Mouse (Mus musculus) induced T-regulatory cell, adult 2 months (primary cell): ENCODE results near the gene Sdk2.

Experiments
- DNase-seq: peaks from one replicate; pipeline ENCODE4 v3.0.0-alpha.2; 2012; ENCODE audit warnings: low read depth

Gene Sdk2

GRCm38 (mm10) chr11:113930112-113930511 lies 136.7 kb downstream of the Sdk2 start:
- no peak for DNase-seq

GRCm38 (mm10) chr11:113928831-113929230 lies 138.0 kb downstream of the Sdk2 start:
- no peak for DNase-seq

- no peak for DNase-seq
Observed at GRCm38 (mm10) chr11:113928291-113928690, 138.6 kb downstream of the Sdk2 start.

- DNase-seq = no peak
Observed at GRCm38 (mm10) chr11:113927826-113928225, 139.0 kb downstream of the Sdk2 start.

- no peak for DNase-seq
Observed at GRCm38 (mm10) chr11:113927231-113927630, 139.6 kb downstream of the Sdk2 start.

GRCm38 (mm10) chr11:113923137-113923536 lies 143.7 kb downstream of the Sdk2 start:
- DNase-seq = no peak

GRCm38 (mm10) chr11:113903131-113903860 lies 163.6 kb downstream of the Sdk2 start:
- no peak for DNase-seq

GRCm38 (mm10) chr11:113901906-113902305 lies 164.9 kb downstream of the Sdk2 start:
- DNase-seq = no peak

- no peak for DNase-seq
Observed at GRCm38 (mm10) chr11:113898671-113899070, 168.2 kb downstream of the Sdk2 start.

- no peak for DNase-seq
Observed at GRCm38 (mm10) chr11:113896006-113896405, 170.8 kb downstream of the Sdk2 start.

GRCm38 (mm10) chr11:113892924-113893323 lies 173.9 kb downstream of the Sdk2 start:
- no peak for DNase-seq

GRCm38 (mm10) chr11:113892067-113892466 lies 174.8 kb downstream of the Sdk2 start:
- no peak for DNase-seq

GRCm38 (mm10) chr11:113888156-113888750 lies 178.6 kb downstream of the Sdk2 start:
- DNase-seq = no peak

- DNase-seq = no peak
Observed at GRCm38 (mm10) chr11:113886299-113886698, 180.5 kb downstream of the Sdk2 start.

GRCm38 (mm10) chr11:113884962-113885361 lies 181.9 kb downstream of the Sdk2 start:
- no peak for DNase-seq

GRCm38 (mm10) chr11:113883031-113883430 lies 183.8 kb downstream of the Sdk2 start:
- no peak for DNase-seq

- no peak for DNase-seq
Observed at GRCm38 (mm10) chr11:113881864-113882263, 185.0 kb downstream of the Sdk2 start.

- no peak for DNase-seq
Observed at GRCm38 (mm10) chr11:113867066-113867465, 199.8 kb downstream of the Sdk2 start.

GRCm38 (mm10) chr11:113865627-113866026 lies 201.2 kb downstream of the Sdk2 start:
- peak; percentile 71 for DNase-seq

GRCm38 (mm10) chr11:113863408-113863807 lies 203.4 kb downstream of the Sdk2 start:
- peak; percentile 50 for DNase-seq

- DNase-seq = no peak
Observed at GRCm38 (mm10) chr11:113855661-113856060, 211.2 kb downstream of the Sdk2 start.

- DNase-seq = no peak
Observed at GRCm38 (mm10) chr11:113851750-113852149, 215.1 kb downstream of the Sdk2 start.

GRCm38 (mm10) chr11:113849322-113849721 lies 217.5 kb downstream of the Sdk2 start:
- DNase-seq = no peak

GRCm38 (mm10) chr11:113843920-113844319 lies 222.9 kb downstream of the Sdk2 start:
- DNase-seq = no peak
